ENCODE assay signal across 8 mouse cellular contexts in the genomic region with DNA sequence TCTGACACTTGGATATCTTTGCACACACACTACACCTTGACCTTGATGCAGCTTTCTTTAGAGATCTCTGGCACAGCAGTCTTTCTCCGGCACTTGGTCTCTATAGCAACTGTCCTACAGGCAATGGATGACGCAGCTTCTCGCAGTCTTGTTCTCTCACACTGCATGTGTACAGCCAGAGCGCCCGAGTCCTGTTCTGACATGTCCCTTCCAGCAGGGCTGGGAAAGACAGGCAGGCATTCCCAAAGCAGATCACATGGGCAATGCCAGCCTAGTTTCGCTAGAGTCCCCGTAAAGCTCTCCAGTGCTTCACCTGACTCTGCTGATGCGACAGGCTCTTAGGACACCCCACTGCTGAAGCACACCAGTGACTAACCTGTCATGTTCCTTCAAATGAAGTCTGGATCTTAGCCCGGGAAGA. TPM values are rescaled to one million over a fixed set of nuclear protein-coding genes. Genes with fewer than 3 reads are reported as not detected.
DNase-seq lines count a peak whose midpoint lies in the region; ATAC-seq and TF ChIP-seq lines count a peak whose summit lies in the region.

No protein-coding gene starts in this region.

- no peak for TF ChIP-seq CTCF in lung, adult 2 months (IDR thresholded peaks at IDR 0.05; ENCODE audit: insufficient read depth, low read length)

- TF ChIP-seq POLR2A in lung, adult 2 months (IDR thresholded peaks at IDR 0.05; ENCODE audit: borderline replicate concordance, extremely low read depth, low read depth, low read length), result no peak

- ATAC-seq in lung, embryonic 15.5 days (ENCODE audit: borderline replicate concordance, extremely low read depth, low FRiP score, low TSS enrichment), result 0 out of 2 replicates have a peak, but pooled peaks have one; percentile 11
- ATAC-seq in hindbrain, embryonic 16.5 days, result peak; percentile 75
- no peak for ATAC-seq in neural tube, embryonic 15.5 days (ENCODE audit: low FRiP score)
- no peak for ATAC-seq in CD4-positive, CD25-positive, alpha-beta regulatory T cell, adult 4 months

- no peaks in the 10 kb centered on the region for H3K4me1 ChIP-seq in lung, embryonic 15.5 days
- H3K4me1 ChIP-seq in lung, adult 2 months (ENCODE audit: control insufficient read depth, insufficient read depth, low read length), result no peaks in the 10 kb centered on the region
- H3K4me1 ChIP-seq in hindbrain, embryonic 16.5 days (ENCODE audit: control insufficient read depth, insufficient read depth, low read depth, low read length), result no peaks in the 10 kb centered on the region
- peaks cover 6% of the 10 kb centered on the region; the same call in 1 of the 2 replicates for H3K4me1 ChIP-seq in neural tube, embryonic 15.5 days

- no peak overlapping the region for H3K4me2 ChIP-seq in lung, embryonic 15.5 days
- H3K4me2 ChIP-seq in hindbrain, embryonic 16.5 days (ENCODE audit: low read length), result no peak overlapping the region
- H3K4me2 ChIP-seq in neural tube, embryonic 15.5 days, result no peak overlapping the region

- 74% methylated on average over 9 of the region's 9 CpGs for WGBS in lung, embryonic 15.5 days
- WGBS in lung, adult 2 months, result 76% methylated on average over 9 of the region's 9 CpGs
- 63% methylated on average over 9 of the region's 9 CpGs for WGBS in hindbrain, embryonic 16.5 days
- 81% methylated on average over 9 of the region's 9 CpGs for WGBS in neural tube, embryonic 15.5 days

- H3K4me3 ChIP-seq in lung, embryonic 15.5 days, result no peak overlapping the region
- no peak overlapping the region for H3K4me3 ChIP-seq in lung, adult 2 months (replicated peaks; ENCODE audit: extremely low read depth, low read depth, low read length)
- H3K4me3 ChIP-seq in hindbrain, embryonic 16.5 days (ENCODE audit: low read length), result no peak overlapping the region
- no peak overlapping the region for H3K4me3 ChIP-seq in neural tube, embryonic 15.5 days (replicated peaks)

- no peak overlapping the region for H3K27ac ChIP-seq in lung, embryonic 15.5 days
- no peak overlapping the region for H3K27ac ChIP-seq in hindbrain, embryonic 16.5 days (ENCODE audit: low read depth, low read length)
- H3K27ac ChIP-seq in neural tube, embryonic 15.5 days (replicated peaks), result peak overlapping the region; percentile 43

- H3K27me3 ChIP-seq in lung, embryonic 15.5 days, result no peaks in the 10 kb centered on the region
- H3K27me3 ChIP-seq in hindbrain, embryonic 16.5 days (replicated peaks; ENCODE audit: control insufficient read depth, insufficient read depth, low read length), result no peaks in the 10 kb centered on the region
- H3K27me3 ChIP-seq in neural tube, embryonic 15.5 days (replicated peaks), result no peaks in the 10 kb centered on the region

- H3K36me3 ChIP-seq in lung, embryonic 15.5 days, result no peaks in the 10 kb centered on the region
- peaks cover 2% of the 10 kb centered on the region; the same call in 1 of the 2 replicates for H3K36me3 ChIP-seq in hindbrain, embryonic 16.5 days (ENCODE audit: control insufficient read depth, insufficient read depth, low read length)
- peaks cover 7% of the 10 kb centered on the region; the same call in 1 of the 2 replicates for H3K36me3 ChIP-seq in neural tube, embryonic 15.5 days

- H3K9ac ChIP-seq in lung, embryonic 15.5 days, result no peak overlapping the region
- no peak overlapping the region for H3K9ac ChIP-seq in hindbrain, embryonic 16.5 days (ENCODE audit: low read depth, low read length)
- H3K9ac ChIP-seq in neural tube, embryonic 15.5 days (replicated peaks), result no peak overlapping the region

- H3K9me3 ChIP-seq in lung, embryonic 15.5 days, result no peaks in the 10 kb centered on the region
- H3K9me3 ChIP-seq in hindbrain, embryonic 16.5 days (ENCODE audit: control insufficient read depth, low read length), result no peaks in the 10 kb centered on the region
- no peaks in the 10 kb centered on the region for H3K9me3 ChIP-seq in neural tube, embryonic 15.5 days (replicated peaks)

- peak; percentile 24 for DNase-seq in embryo, embryonic 10 days (ENCODE audit: low spot score)
- no peak for DNase-seq in embryo, embryonic 9.5 days (ENCODE audit: extremely low spot score)
- no peak for DNase-seq in lung, adult 2 months
- DNase-seq in testis, postnatal 10 days (ENCODE audit: low spot score), result no peak

RNA-seq across cellular contexts. Expression of a gene that starts 33.3 kb away (rescaled TPM):
- 62.3 and 70.1 TPM in 2 replicates for polyA plus RNA-seq in lung, embryonic 15.5 days (2015; fragmentation: Nextera tagmentation; extraction: Ambion mirVana)
- polyA plus RNA-seq in lung, adult 2 months (2012; rRNA removed), result 22.0 and 26.8 TPM in 2 replicates
- polyA plus RNA-seq in hindbrain, embryonic 16.5 days (2015; fragmentation: Nextera tagmentation; extraction: Ambion mirVana), result 39.5 and 41.9 TPM in 2 replicates
- polyA plus RNA-seq in neural tube, embryonic 15.5 days (2015; fragmentation: Nextera tagmentation; extraction: Ambion mirVana), result 49.5 and 62.9 TPM in 2 replicates
- polyA plus RNA-seq in CD4-positive, CD25-positive, alpha-beta regulatory T cell, adult 4 months (2017; shearing (Covaris generic)), result 1 to 10 TPM; 3.2 to 5.5 TPM

RNA-seq across cellular contexts. Expression of a gene that starts 37.1 kb away (rescaled TPM):
- 12.1 and 12.8 TPM in 2 replicates for polyA plus RNA-seq in lung, embryonic 15.5 days (2015; fragmentation: Nextera tagmentation; extraction: Ambion mirVana)
- 20.1 and 21.1 TPM in 2 replicates for polyA plus RNA-seq in lung, adult 2 months (2012; rRNA removed)
- 3.4 and 4.9 TPM in 2 replicates for polyA plus RNA-seq in hindbrain, embryonic 16.5 days (2015; fragmentation: Nextera tagmentation; extraction: Ambion mirVana)
- polyA plus RNA-seq in neural tube, embryonic 15.5 days (2015; fragmentation: Nextera tagmentation; extraction: Ambion mirVana), result 3.6 and 6.2 TPM in 2 replicates
- not detected for polyA plus RNA-seq in CD4-positive, CD25-positive, alpha-beta regulatory T cell, adult 4 months (2017; shearing (Covaris generic))

RNA-seq across cellular contexts. Expression of a gene that starts 56.6 kb away (rescaled TPM):
- polyA plus RNA-seq in lung, embryonic 15.5 days (2015; fragmentation: Nextera tagmentation; extraction: Ambion mirVana), result 0.16 and 0.29 TPM in 2 replicates
- polyA plus RNA-seq in lung, adult 2 months (2012; rRNA removed), result not detected in 2 replicates
- 0.15 and 0.20 TPM in 2 replicates for polyA plus RNA-seq in hindbrain, embryonic 16.5 days (2015; fragmentation: Nextera tagmentation; extraction: Ambion mirVana)
- polyA plus RNA-seq in neural tube, embryonic 15.5 days (2015; fragmentation: Nextera tagmentation; extraction: Ambion mirVana), result 0.09 and 0.13 TPM in 2 replicates
- not detected for polyA plus RNA-seq in CD4-positive, CD25-positive, alpha-beta regulatory T cell, adult 4 months (2017; shearing (Covaris generic))

RNA-seq across cellular contexts. Expression of a gene that starts 59.8 kb away (rescaled TPM):
- 12.1 and 12.2 TPM in 2 replicates for polyA plus RNA-seq in lung, embryonic 15.5 days (2015; fragmentation: Nextera tagmentation; extraction: Ambion mirVana)
- 13.9 and 15.4 TPM in 2 replicates for polyA plus RNA-seq in lung, adult 2 months (2012; rRNA removed)
- polyA plus RNA-seq in hindbrain, embryonic 16.5 days (2015; fragmentation: Nextera tagmentation; extraction: Ambion mirVana), result 15.0 and 20.7 TPM in 2 replicates
- 14.5 and 15.8 TPM in 2 replicates for polyA plus RNA-seq in neural tube, embryonic 15.5 days (2015; fragmentation: Nextera tagmentation; extraction: Ambion mirVana)
- under 1 TPM; 0.16 to 0.56 TPM for polyA plus RNA-seq in CD4-positive, CD25-positive, alpha-beta regulatory T cell, adult 4 months (2017; shearing (Covaris generic))

Comparison
In these comparisons a context has a peak if more than half of its experiments do, and no peak if none do; other contexts are left out.
1. ATAC-seq: peak in lung, embryonic 15.5 days (single experiment) and hindbrain, embryonic 16.5 days (single experiment); none in neural tube, embryonic 15.5 days (single experiment) and CD4-positive, CD25-positive, alpha-beta regulatory T cell, adult 4 months (single experiment).